Mouse (Mus musculus): ENCODE data around the gene B3gntl1.

DNA sequence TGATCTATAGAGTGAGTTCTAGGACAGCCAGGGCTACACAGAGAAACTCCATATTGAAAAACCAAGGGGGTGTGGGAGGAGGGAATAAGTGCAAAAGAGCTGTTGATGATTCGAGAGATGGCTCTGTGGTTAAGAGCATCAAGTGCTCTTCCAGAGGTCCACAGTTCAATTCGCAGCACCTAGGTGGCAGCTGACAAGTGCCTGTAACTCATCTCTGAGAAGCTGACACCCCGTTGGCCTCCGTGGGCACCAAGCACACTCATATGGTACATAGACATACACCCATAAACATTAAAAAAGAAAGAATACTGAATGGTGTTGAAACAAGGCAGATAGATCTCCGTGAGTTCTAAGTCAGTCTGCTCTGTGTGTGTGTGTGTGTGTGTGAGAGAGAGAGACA lies 4.2 kb downstream of the B3gntl1 start:
- no peak for TF ChIP-seq CTCF (IDR thresholded peaks at IDR 0.05; ENCODE audit: control insufficient read depth, insufficient read depth, insufficient replicate concordance, low read depth, low read length)
- no peak for TF ChIP-seq POLR2A (IDR thresholded peaks at IDR 0.05; ENCODE audit: control insufficient read depth, low read depth, low read length)
